Mouse (Mus musculus): ENCODE results near the gene Mycbpap. TPM values are rescaled to one million over a fixed set of nuclear protein-coding genes. Genes with fewer than 3 reads are reported as not detected.

Mycbpap gene
- polyA plus RNA-seq, 1 experiment from 2014 or later, result 6.6 TPM

- Histone ChIP-seq H3K4me2 (ENCODE audit: low read length) (no peak overlapping the region), H3K9me3 (ENCODE audit: control insufficient read depth, low read length) (no peaks in the 10 kb centered on the region), H3K27me3 (ENCODE audit: control insufficient read depth, insufficient read depth, low read length) (peaks cover 30% of the 10 kb centered on the region), H3K4me1 (ENCODE audit: control insufficient read depth in 2 of 2, insufficient read depth in 2 of 2, low read length in 2 of 2) (peaks cover 5 to 11% of the 10 kb centered on the region in 2 experiments; a peak in 3 of 4 replicates), H3K4me3 (ENCODE audit: control insufficient read depth in 1 of 2, insufficient read depth in 1 of 2, low read depth in 1 of 2, low read length in 2 of 2) (no peak overlapping the region), H3K36me3 (ENCODE audit: control insufficient read depth, insufficient read depth, low read length) (peaks cover 31% of the 10 kb centered on the region), H3K9ac (ENCODE audit: low read length) (no peak overlapping the region), H3K27ac (replicated peaks in 1 of 2; ENCODE audit: control insufficient read depth in 1 of 2, insufficient read depth in 1 of 2, low read depth in 2 of 2, low read length in 2 of 2) (no peak overlapping the region)
- ATAC-seq (ENCODE audit: insufficient number of reproducible peaks, insufficient read depth, low FRiP score, low read depth), result no peak
- 85% methylated on average over 11 of the region's 11 CpGs for WGBS
These were observed 32.6 kb downstream of the Mycbpap start for GRCm38 (mm10) chr11:94488767-94489533.

GRCm38 (mm10) chr11:94486001-94486400 is 35.5 kb downstream of the Mycbpap start, which contains the start of gene Spata20:
TSS of gene Spata20 (minus strand) at chr11:94486179.
- Histone ChIP-seq H3K27me3 (ENCODE audit: control insufficient read depth, insufficient read depth, low read length) (peaks cover 17% of the 10 kb centered on the region), H3K4me2 (ENCODE audit: low read length) (peak within 1 kb of the TSS; percentile 53), H3K27ac (replicated peaks in 1 of 2; ENCODE audit: control insufficient read depth in 1 of 2, insufficient read depth in 1 of 2, low read depth in 2 of 2, low read length in 2 of 2) (no peak within 1 kb of the TSS), H3K9ac (ENCODE audit: low read length) (no peak within 1 kb of the TSS; the same call in 1 of the 2 replicates), H3K4me3 (ENCODE audit: control insufficient read depth in 1 of 2, insufficient read depth in 1 of 2, low read depth in 1 of 2, low read length in 2 of 2) (peak within 1 kb of the TSS in 1 of 2 experiments; percentile 14; a peak in 1 of 4 replicates), H3K4me1 (ENCODE audit: control insufficient read depth in 2 of 2, insufficient read depth in 2 of 2, low read length in 2 of 2) (peaks cover 0 to 4% of the 10 kb centered on the region in 2 experiments; a peak in 3 of 4 replicates), H3K36me3 (ENCODE audit: control insufficient read depth, insufficient read depth, low read length) (peaks cover 6% of the 10 kb centered on the region), H3K9me3 (ENCODE audit: control insufficient read depth, low read length) (no peaks in the 10 kb centered on the region)
- WGBS, result 3% methylated on average over 24 of the region's 24 CpGs
- ATAC-seq (ENCODE audit: insufficient number of reproducible peaks, insufficient read depth, low FRiP score, low read depth), result peak; percentile 51

- Histone ChIP-seq H3K4me2 (ENCODE audit: low read length) (no peak overlapping the region), H3K9ac (ENCODE audit: low read length) (no peak overlapping the region), H3K9me3 (ENCODE audit: control insufficient read depth, low read length) (no peaks in the 10 kb centered on the region), H3K4me1 (ENCODE audit: control insufficient read depth in 2 of 2, insufficient read depth in 2 of 2, low read length in 2 of 2) (peaks cover 0 to 3% of the 10 kb centered on the region in 2 experiments; a peak in 1 of 4 replicates), H3K36me3 (ENCODE audit: control insufficient read depth, insufficient read depth, low read length) (no peaks in the 10 kb centered on the region; the same call in 1 of the 2 replicates), H3K27ac (replicated peaks in 1 of 2; ENCODE audit: control insufficient read depth in 1 of 2, insufficient read depth in 1 of 2, low read depth in 2 of 2, low read length in 2 of 2) (no peak overlapping the region), H3K4me3 (ENCODE audit: control insufficient read depth in 1 of 2, insufficient read depth in 1 of 2, low read depth in 1 of 2, low read length in 2 of 2) (no peak overlapping the region), H3K27me3 (ENCODE audit: control insufficient read depth, insufficient read depth, low read length) (peaks cover 13% of the 10 kb centered on the region)
- WGBS, result 72% methylated on average over 5 of the region's 5 CpGs
- no peak for ATAC-seq (ENCODE audit: insufficient number of reproducible peaks, insufficient read depth, low FRiP score, low read depth)
These were observed 36.3 kb downstream of the Mycbpap start for GRCm38 (mm10) chr11:94485223-94485622.

- Histone ChIP-seq H3K4me1 (ENCODE audit: control insufficient read depth in 2 of 2, insufficient read depth in 2 of 2, low read length in 2 of 2) (peaks cover 0 to 3% of the 10 kb centered on the region in 2 experiments; a peak in 1 of 4 replicates), H3K4me3 (ENCODE audit: control insufficient read depth in 1 of 2, insufficient read depth in 1 of 2, low read depth in 1 of 2, low read length in 2 of 2) (no peak overlapping the region), H3K27me3 (ENCODE audit: control insufficient read depth, insufficient read depth, low read length) (peaks cover 13% of the 10 kb centered on the region), H3K27ac (replicated peaks in 1 of 2; ENCODE audit: control insufficient read depth in 1 of 2, insufficient read depth in 1 of 2, low read depth in 2 of 2, low read length in 2 of 2) (no peak overlapping the region), H3K9ac (ENCODE audit: low read length) (no peak overlapping the region), H3K9me3 (ENCODE audit: control insufficient read depth, low read length) (no peaks in the 10 kb centered on the region), H3K4me2 (ENCODE audit: low read length) (no peak overlapping the region), H3K36me3 (ENCODE audit: control insufficient read depth, insufficient read depth, low read length) (no peaks in the 10 kb centered on the region)
- 87% methylated on average over 9 of the region's 9 CpGs for WGBS
- no peak for ATAC-seq (ENCODE audit: insufficient number of reproducible peaks, insufficient read depth, low FRiP score, low read depth)
These were observed 36.9 kb downstream of the Mycbpap start for GRCm38 (mm10) chr11:94484636-94485035.

GRCm38 (mm10) chr11:94483921-94484320 is 37.6 kb downstream of the Mycbpap start:
- H3K27ac ChIP-seq (replicated peaks in 1 of 2; ENCODE audit: control insufficient read depth in 1 of 2, insufficient read depth in 1 of 2, low read depth in 2 of 2, low read length in 2 of 2), result no peak overlapping the region
- no peak overlapping the region for H3K4me3 ChIP-seq (ENCODE audit: control insufficient read depth in 1 of 2, insufficient read depth in 1 of 2, low read depth in 1 of 2, low read length in 2 of 2)
- no peak for ATAC-seq (ENCODE audit: insufficient number of reproducible peaks, insufficient read depth, low FRiP score, low read depth)
- H3K4me1 ChIP-seq (ENCODE audit: control insufficient read depth in 2 of 2, insufficient read depth in 2 of 2, low read length in 2 of 2), result 0 out of 4 replicates have a peak, but pooled peaks cover 0 to 3% of the 10 kb centered on the region in 2 experiments
- H3K36me3 ChIP-seq (ENCODE audit: control insufficient read depth, insufficient read depth, low read length), result no peaks in the 10 kb centered on the region
- H3K9ac ChIP-seq (ENCODE audit: low read length), result no peak overlapping the region
- no peak overlapping the region for H3K4me2 ChIP-seq (ENCODE audit: low read length)
- H3K9me3 ChIP-seq (ENCODE audit: control insufficient read depth, low read length), result no peaks in the 10 kb centered on the region
- 74% methylated on average over 14 of the region's 14 CpGs for WGBS
- peaks cover 16% of the 10 kb centered on the region for H3K27me3 ChIP-seq (ENCODE audit: control insufficient read depth, insufficient read depth, low read length)

GRCm38 (mm10) chr11:94483436-94483835 is 38.1 kb downstream of the Mycbpap start:
- Histone ChIP-seq H3K9ac (ENCODE audit: low read length) (no peak overlapping the region), H3K36me3 (ENCODE audit: control insufficient read depth, insufficient read depth, low read length) (no peaks in the 10 kb centered on the region), H3K4me1 (ENCODE audit: control insufficient read depth in 2 of 2, insufficient read depth in 2 of 2, low read length in 2 of 2) (0 out of 4 replicates have a peak, but pooled peaks cover 0 to 3% of the 10 kb centered on the region in 2 experiments), H3K4me2 (ENCODE audit: low read length) (no peak overlapping the region), H3K4me3 (ENCODE audit: control insufficient read depth in 1 of 2, insufficient read depth in 1 of 2, low read depth in 1 of 2, low read length in 2 of 2) (no peak overlapping the region), H3K9me3 (ENCODE audit: control insufficient read depth, low read length) (no peaks in the 10 kb centered on the region), H3K27ac (replicated peaks in 1 of 2; ENCODE audit: control insufficient read depth in 1 of 2, insufficient read depth in 1 of 2, low read depth in 2 of 2, low read length in 2 of 2) (no peak overlapping the region), H3K27me3 (ENCODE audit: control insufficient read depth, insufficient read depth, low read length) (peaks cover 20% of the 10 kb centered on the region)
- no peak for ATAC-seq (ENCODE audit: insufficient number of reproducible peaks, insufficient read depth, low FRiP score, low read depth)
- 75% methylated on average over 11 of the region's 11 CpGs for WGBS

GRCm38 (mm10) chr11:94482738-94483137 is 38.8 kb downstream of the Mycbpap start:
- H3K4me3 ChIP-seq (ENCODE audit: control insufficient read depth in 1 of 2, insufficient read depth in 1 of 2, low read depth in 1 of 2, low read length in 2 of 2), result no peak overlapping the region
- no peak for ATAC-seq (ENCODE audit: insufficient number of reproducible peaks, insufficient read depth, low FRiP score, low read depth)
- WGBS, result 92% methylated on average over 11 of the region's 11 CpGs
- H3K9me3 ChIP-seq (ENCODE audit: control insufficient read depth, low read length), result no peaks in the 10 kb centered on the region
- 0 out of 4 replicates have a peak, but pooled peaks cover 0 to 3% of the 10 kb centered on the region in 2 experiments for H3K4me1 ChIP-seq (ENCODE audit: control insufficient read depth in 2 of 2, insufficient read depth in 2 of 2, low read length in 2 of 2)
- peaks cover 27% of the 10 kb centered on the region for H3K27me3 ChIP-seq (ENCODE audit: control insufficient read depth, insufficient read depth, low read length)
- no peak overlapping the region for H3K9ac ChIP-seq (ENCODE audit: low read length)
- H3K36me3 ChIP-seq (ENCODE audit: control insufficient read depth, insufficient read depth, low read length), result no peaks in the 10 kb centered on the region
- no peak overlapping the region for H3K4me2 ChIP-seq (ENCODE audit: low read length)
- no peak overlapping the region for H3K27ac ChIP-seq (replicated peaks in 1 of 2; ENCODE audit: control insufficient read depth in 1 of 2, insufficient read depth in 1 of 2, low read depth in 2 of 2, low read length in 2 of 2)

Measured in heart, embryonic 14.5 days (tissue).